Mouse (Mus musculus) heart, adult 2 months (tissue): ENCODE results near the gene Hdhd5. TPM values are rescaled to one million over a fixed set of nuclear protein-coding genes. Genes with fewer than 3 reads are reported as not detected.

Experiments used
- DNase-seq, 2 experiments: peaks; one replicate each; pipeline ENCODE4 v3.0.0; 2021
- H3K27ac ChIP-seq: fragments of 200-600 bp; 2 replicates; pipeline ENCODE4 v1.8.1; 2022
- H3K27me3 ChIP-seq: fragments of 200-500 bp; 2 replicates; pipeline ENCODE4 v1.6.1; 2012; ENCODE audit warnings: mild to moderate bottlenecking, low read length, inconsistent platforms, mixed read lengths; ENCODE audit not compliant: control insufficient read depth, insufficient read depth
- H3K36me3 ChIP-seq: fragments of 200-500 bp; 2 replicates; pipeline ENCODE4 v1.6.1; 2012; ENCODE audit warnings: low read length, inconsistent platforms; ENCODE audit not compliant: control insufficient read depth, insufficient read depth
- H3K4me1 ChIP-seq: fragments of 200-500 bp; 2 replicates; pipeline ENCODE4 v1.6.1; 2011; ENCODE audit warnings: low read length; ENCODE audit not compliant: control insufficient read depth, insufficient read depth
- H3K4me3 ChIP-seq: fragments of 200-600 bp; 2 replicates; pipeline ENCODE4 v1.8.1; 2022
- H3K79me2 ChIP-seq: fragments of 200-500 bp; replicated peaks from 2 replicates; pipeline ENCODE4 v1.6.1; 2012; ENCODE audit warnings: mild to moderate bottlenecking, inconsistent platforms, low read length, moderate library complexity, mixed read lengths; ENCODE audit not compliant: control insufficient read depth, insufficient read depth
- H3K9ac ChIP-seq: fragments of 200-500 bp; 2 replicates; pipeline ENCODE4 v1.6.1; 2012; ENCODE audit warnings: low read depth, mild to moderate bottlenecking, control low read depth, inconsistent platforms, low read length, mixed read lengths
- CTCF ChIP-seq: fragments of 200-600 bp; IDR thresholded peaks from 2 replicates; pipeline ENCODE4 v1.8.1; 2022; ENCODE audit warnings: antibody characterized with exemption, mild to moderate bottlenecking, moderate library complexity
- EP300 ChIP-seq: fragments of 200-500 bp; IDR thresholded peaks from 2 replicates; pipeline ENCODE4 v1.6.1; 2011; ENCODE audit warnings: low read depth, low read length, control low read depth; ENCODE audit not compliant: insufficient read depth
- POLR2A ChIP-seq: fragments of 200-500 bp; IDR thresholded peaks from 2 replicates; pipeline ENCODE4 v1.6.1; 2011; ENCODE audit warnings: mild to moderate bottlenecking, low read depth, low read length, control low read depth; ENCODE audit not compliant: insufficient read depth
- WGBS: fragments of 180-500 bp; shearing (Covaris S2); methylation state at CpG from one replicate; pipeline ENCODE4 v1.1.7; 2018; 5-methylcytosine and 5-hydroxymethylcytosine counted together
- intact Hi-C: fragments of 180-260 bp; cut with DNase I; formaldehyde crosslinking; loops from one replicate; pipeline ENCODE4 v1.15.1; 2025
- polyA plus RNA-seq: library from polyadenylated mRNA; depleted of rRNA; stranded (reverse); fragments of >200 nt; gene quantifications from 2 replicates; pipeline ENCODE4 v1.2.3, GENCODE M21; 2012
- total RNA-seq, 2 experiments: library from RNA; stranded (reverse); gene quantifications; 2 replicates each; pipeline ENCODE4 v1.2.3; 2021

Gene Hdhd5
- total and polyA plus RNA-seq, 3 experiments: 17.1 to 29.9 (median 18.4) TPM

DNA sequence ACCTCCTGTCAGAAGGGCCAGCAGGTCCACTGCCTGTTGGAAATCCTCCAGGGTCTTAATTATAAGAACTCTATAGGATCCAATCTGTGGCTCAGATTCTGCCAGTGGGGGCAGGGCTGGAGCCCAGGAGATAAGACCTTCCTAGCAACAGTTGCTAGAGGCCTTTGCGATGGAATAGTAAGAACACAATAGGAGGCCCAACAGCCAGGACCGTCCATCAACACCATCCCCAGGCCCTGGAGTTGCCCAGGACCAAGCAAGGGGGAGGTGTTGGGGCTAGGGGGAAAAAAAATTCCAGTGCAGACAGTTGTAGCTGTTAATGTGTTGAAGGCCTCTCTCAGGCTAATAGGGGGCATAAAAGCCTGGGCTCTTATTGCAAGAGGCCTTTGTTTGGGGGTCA, 19.1 kb upstream of the Hdhd5 start:
- intact Hi-C loops: no loop called here
- Histone ChIP-seq H3K9ac (no peak overlapping the region), H3K27me3 (no peaks in the 10 kb centered on the region), H3K36me3 (no peaks in the 10 kb centered on the region), H3K27ac (no peak overlapping the region), H3K79me2 (no peaks in the 10 kb centered on the region), H3K4me3 (no peak overlapping the region), H3K4me1 (no peaks in the 10 kb centered on the region)
- DNase-seq: no peak
- TF ChIP-seq CTCF (no peak), POLR2A (no peak), EP300 (no peak)
- WGBS: 33% methylated on average over 2 of the region's 2 CpGs

DNA sequence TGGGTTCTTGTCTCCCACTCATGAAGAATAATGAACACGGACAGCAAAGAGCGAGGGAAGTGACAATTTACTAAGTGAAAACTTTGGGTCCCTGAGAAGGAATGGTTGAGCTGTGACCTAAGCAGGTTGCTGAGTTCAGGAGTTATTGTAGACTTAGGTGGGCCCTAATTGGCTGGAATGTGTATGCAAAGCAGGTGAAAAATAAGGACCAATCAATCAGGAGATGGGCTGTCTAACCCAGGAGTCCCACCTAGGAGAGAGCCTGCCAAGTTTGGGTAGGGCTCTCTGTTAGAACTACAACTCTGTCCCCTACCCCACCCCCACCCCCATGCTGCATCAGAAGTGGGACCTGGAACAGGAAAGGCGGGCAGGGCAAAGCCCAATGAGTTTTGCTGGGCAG, 17.5 kb upstream of the Hdhd5 start:
- H3K4me1 ChIP-seq: no peaks in the 10 kb centered on the region
- intact Hi-C loops: no loop called here
- H3K4me3 ChIP-seq: no peak overlapping the region
- WGBS: 92% methylated on average over 3 of the region's 3 CpGs
- TF ChIP-seq POLR2A (no peak), EP300 (no peak), CTCF (no peak)
- H3K27ac ChIP-seq: no peak overlapping the region
- no peak for DNase-seq
- H3K27me3 ChIP-seq: no peaks in the 10 kb centered on the region
- H3K79me2 ChIP-seq: no peaks in the 10 kb centered on the region
- no peak overlapping the region for H3K9ac ChIP-seq
- no peaks in the 10 kb centered on the region for H3K36me3 ChIP-seq

DNA sequence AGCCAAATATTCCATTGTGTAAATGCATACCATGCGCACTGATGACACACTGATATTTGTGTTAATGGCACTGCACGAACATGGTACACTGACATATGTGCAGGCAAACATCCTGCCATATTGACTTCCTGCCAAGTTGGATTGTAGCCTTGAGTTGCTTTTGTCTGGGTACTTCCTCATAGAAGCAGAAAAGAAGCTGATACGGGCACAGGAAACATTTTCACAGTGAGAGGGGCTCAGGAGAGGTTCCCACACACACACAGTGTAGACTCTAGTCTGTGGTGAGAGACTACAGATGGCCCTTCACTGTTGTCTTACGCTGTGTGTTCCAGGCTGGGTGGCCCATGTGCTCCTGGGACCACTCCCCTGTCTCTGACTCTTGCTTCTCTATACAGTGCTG, 15.9 kb upstream of the Hdhd5 start:
- DNase-seq: no peak
- Histone ChIP-seq H3K79me2 (no peaks in the 10 kb centered on the region), H3K27ac (no peak overlapping the region), H3K4me3 (no peak overlapping the region), H3K4me1 (no peaks in the 10 kb centered on the region), H3K36me3 (no peaks in the 10 kb centered on the region), H3K9ac (no peak overlapping the region), H3K27me3 (no peaks in the 10 kb centered on the region)
- TF ChIP-seq CTCF (no peak), EP300 (no peak), POLR2A (no peak)
- intact Hi-C loops: no loop called here
- 56% methylated on average over 4 of the region's 4 CpGs for WGBS

DNA sequence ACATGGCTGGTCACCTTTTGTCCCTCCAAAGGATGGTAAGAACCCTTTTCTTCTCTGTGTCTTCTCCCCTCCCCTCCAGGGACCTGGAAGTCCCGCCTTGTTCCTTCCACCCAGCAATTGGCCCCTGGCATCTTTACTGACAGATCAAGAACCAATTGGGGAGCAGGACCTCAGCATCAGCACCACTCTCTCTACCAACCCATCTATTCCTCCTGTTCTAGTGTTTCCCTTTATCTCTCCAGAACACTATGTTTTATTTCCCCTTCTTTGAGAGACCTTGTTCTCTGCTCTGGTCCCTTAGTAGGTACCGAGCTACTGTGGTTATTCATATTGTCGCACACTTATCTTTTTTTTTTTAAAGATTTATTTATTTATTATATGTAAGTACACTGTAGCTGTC, 15.2 kb upstream of the Hdhd5 start:
- Histone ChIP-seq H3K9ac (no peak overlapping the region), H3K79me2 (no peaks in the 10 kb centered on the region), H3K27ac (no peak overlapping the region), H3K36me3 (no peaks in the 10 kb centered on the region; the same call in 1 of the 2 replicates), H3K27me3 (no peaks in the 10 kb centered on the region), H3K4me3 (no peak overlapping the region), H3K4me1 (no peaks in the 10 kb centered on the region)
- 96% methylated on average over 3 of the region's 3 CpGs for WGBS
- intact Hi-C loops: no loop called here
- DNase-seq: no peak
- no peak for TF ChIP-seq POLR2A

DNA sequence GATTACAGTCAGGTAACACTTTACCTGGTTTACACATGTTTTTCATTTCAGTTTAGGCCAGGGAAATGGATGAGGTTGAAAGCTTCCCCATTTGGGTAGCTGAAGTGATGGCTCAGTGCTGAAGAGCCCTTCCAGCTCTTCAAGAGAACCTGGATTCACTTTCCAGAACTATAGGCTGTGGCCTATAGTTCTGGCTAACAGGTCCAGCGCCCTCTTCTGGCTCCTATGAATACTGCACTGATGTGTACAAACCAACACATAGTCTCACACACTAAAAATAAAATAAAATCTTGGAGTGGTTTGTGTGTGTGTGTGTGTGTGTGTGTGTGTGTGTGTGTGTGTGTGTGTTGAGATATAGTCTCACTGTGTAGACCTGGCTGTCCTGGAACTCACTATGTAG, 10.9 kb upstream of the Hdhd5 start:
- 29% methylated on average over 1 of the region's 1 CpGs for WGBS
- Histone ChIP-seq H3K9ac (no peak overlapping the region), H3K27me3 (no peaks in the 10 kb centered on the region), H3K36me3 (no peaks in the 10 kb centered on the region; the same call in 1 of the 2 replicates), H3K27ac (no peak overlapping the region; the same call in 1 of the 2 replicates), H3K4me3 (no peak overlapping the region), H3K79me2 (no peaks in the 10 kb centered on the region), H3K4me1 (peaks cover 5% of the 10 kb centered on the region)
- intact Hi-C loops: loop anchor here (5.0 kb wide), 1 partner anchor 55 kb away; no protein-coding TSS in a partner anchor
- DNase-seq: no peak
- TF ChIP-seq EP300 (no peak), CTCF (peak; percentile 33)

DNA sequence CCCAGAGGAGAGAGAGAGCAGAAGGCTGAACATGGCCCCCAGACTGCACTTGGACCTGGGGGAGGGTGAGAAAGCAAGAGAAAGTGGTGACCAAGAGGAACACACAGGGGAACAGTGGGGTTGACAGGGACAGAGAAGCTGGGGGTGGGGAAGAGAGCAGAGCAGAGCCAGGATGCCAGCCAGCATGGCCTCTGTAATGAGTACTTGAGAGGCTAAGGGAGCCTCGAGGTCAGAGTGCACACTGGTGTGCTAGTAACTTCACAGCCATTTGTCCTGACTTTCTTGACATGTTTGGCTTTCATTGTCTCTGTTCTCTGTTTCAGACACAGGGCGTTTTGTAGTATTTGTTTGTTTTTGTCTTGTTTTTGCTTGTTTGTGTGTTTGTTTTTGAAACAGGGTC, 10.3 kb upstream of the Hdhd5 start:
- intact Hi-C loops: loop anchor here (5.0 kb wide), 1 partner anchor 56 kb away; no protein-coding TSS in a partner anchor
- H3K27ac ChIP-seq: peak overlapping the region; percentile 99
- H3K4me1 ChIP-seq: peaks cover 5% of the 10 kb centered on the region
- no peak for DNase-seq
- H3K36me3 ChIP-seq: no peaks in the 10 kb centered on the region; the same call in 1 of the 2 replicates
- H3K79me2 ChIP-seq: no peaks in the 10 kb centered on the region
- no peak overlapping the region for H3K9ac ChIP-seq
- WGBS: 62% methylated on average over 2 of the region's 2 CpGs
- no peak for TF ChIP-seq EP300
- no peak for TF ChIP-seq CTCF
- no peak for TF ChIP-seq POLR2A
- H3K4me3 ChIP-seq: no peak overlapping the region
- no peaks in the 10 kb centered on the region for H3K27me3 ChIP-seq
